29 mouse cellular contexts compared by ENCODE assay signal in genomic region chr12:81097267-81097666, GRCm38 (mm10).
DNase-seq lines count a peak whose midpoint lies in the region; ATAC-seq and TF ChIP-seq lines count a peak whose summit lies in the region.
"Had no signal": no experiment of that assay in that cellular context is flagged by ENCODE, and none has a peak within 500 bp of the region (broad histone marks: within the 10 kb centered on the region; RNA-seq: fewer than 3 reads in every experiment).

No protein-coding gene starts in this region.

- WGBS in forebrain, embryonic 12.5 days: 70% methylated on average over 7 of the region's 7 CpGs
- WGBS in forebrain, embryonic 14.5 days: 79% methylated on average over 7 of the region's 7 CpGs
- WGBS in hindbrain, embryonic 16.5 days: 58% methylated on average over 7 of the region's 7 CpGs
- WGBS in hindbrain, embryonic 12.5 days: 69% methylated on average over 7 of the region's 7 CpGs
- WGBS in neural tube, embryonic 15.5 days: 63% methylated on average over 7 of the region's 7 CpGs
- WGBS in midbrain, embryonic 14.5 days: 71% methylated on average over 7 of the region's 7 CpGs

- no peaks in the 10 kb centered on the region for H3K9me3 ChIP-seq in forebrain, embryonic 12.5 days
- H3K9me3 ChIP-seq in forebrain, embryonic 14.5 days (replicated peaks; ENCODE audit: control insufficient read depth, low read length): no peaks in the 10 kb centered on the region
- H3K9me3 ChIP-seq in hindbrain, embryonic 16.5 days (ENCODE audit: control insufficient read depth, low read length): no peaks in the 10 kb centered on the region
- no peaks in the 10 kb centered on the region for H3K9me3 ChIP-seq in hindbrain, embryonic 12.5 days (replicated peaks)
- H3K9me3 ChIP-seq in neural tube, embryonic 15.5 days (replicated peaks): no peaks in the 10 kb centered on the region
- no peaks in the 10 kb centered on the region for H3K9me3 ChIP-seq in midbrain, embryonic 14.5 days (ENCODE audit: control insufficient read depth, low read length)
- H3K9me3 ChIP-seq: embryonic facial prominence, embryonic 10.5 days; embryonic facial prominence, embryonic 13.5 days; forebrain, embryonic 13.5 days; heart, embryonic 12.5 days; heart, embryonic 15.5 days had no signal

- H3K27me3 ChIP-seq in forebrain, embryonic 12.5 days: no peaks in the 10 kb centered on the region
- no peaks in the 10 kb centered on the region for H3K27me3 ChIP-seq in forebrain, embryonic 14.5 days (replicated peaks; ENCODE audit: control insufficient read depth, insufficient read depth, low read length)
- no peaks in the 10 kb centered on the region for H3K27me3 ChIP-seq in hindbrain, embryonic 16.5 days (replicated peaks; ENCODE audit: control insufficient read depth, insufficient read depth, low read length)
- H3K27me3 ChIP-seq in hindbrain, embryonic 12.5 days: no peaks in the 10 kb centered on the region
- no peaks in the 10 kb centered on the region for H3K27me3 ChIP-seq in neural tube, embryonic 15.5 days (replicated peaks)
- no peaks in the 10 kb centered on the region for H3K27me3 ChIP-seq in midbrain, embryonic 14.5 days (ENCODE audit: control insufficient read depth, insufficient read depth, low read length)
- H3K27me3 ChIP-seq: embryonic facial prominence, embryonic 13.5 days; forebrain, embryonic 13.5 days; heart, embryonic 12.5 days; heart, embryonic 15.5 days had no signal

- DNase-seq in forebrain, embryonic 14.5 days (ENCODE audit: low spot score): no peak
- DNase-seq in neural tube, embryonic 10.5 days (ENCODE audit: extremely low spot score, low spot score): peak; percentile 17
- no peak for DNase-seq in midbrain, embryonic 14.5 days
- no peak for DNase-seq in layer of hippocampus, adult 2 months (ENCODE audit: low spot score in 2 of 2)
- DNase-seq: adrenal gland, adult 8-10 months; adrenal gland, postnatal 25 days; cerebellum, adult 11-12 months; cerebellum, adult 8-10 months; cerebellum, postnatal 10 days; cerebellum, postnatal 36 days; embryo, embryonic 11 days; forebrain, postnatal 0 days; gastrocnemius, adult 2 months; gastrocnemius, postnatal 14 days; heart, adult 18-20 months; heart, postnatal 10 days; heart, postnatal 36 days had no signal

- H3K36me3 ChIP-seq in forebrain, embryonic 12.5 days (replicated peaks): no peaks in the 10 kb centered on the region
- H3K36me3 ChIP-seq in forebrain, embryonic 14.5 days (ENCODE audit: control insufficient read depth, insufficient read depth, low read length): no peaks in the 10 kb centered on the region
- no peaks in the 10 kb centered on the region for H3K36me3 ChIP-seq in hindbrain, embryonic 16.5 days (ENCODE audit: control insufficient read depth, insufficient read depth, low read length)
- no peaks in the 10 kb centered on the region for H3K36me3 ChIP-seq in hindbrain, embryonic 12.5 days
- no peaks in the 10 kb centered on the region for H3K36me3 ChIP-seq in neural tube, embryonic 15.5 days
- H3K36me3 ChIP-seq in midbrain, embryonic 14.5 days (ENCODE audit: control insufficient read depth, insufficient read depth, low read length): no peaks in the 10 kb centered on the region
- H3K36me3 ChIP-seq: embryonic facial prominence, embryonic 10.5 days; embryonic facial prominence, embryonic 13.5 days; heart, embryonic 12.5 days; heart, embryonic 15.5 days had no signal

- no peak overlapping the region for H3K27ac ChIP-seq in forebrain, embryonic 12.5 days
- H3K27ac ChIP-seq in forebrain, embryonic 14.5 days (ENCODE audit: low read depth, low read length): no peak overlapping the region
- H3K27ac ChIP-seq in hindbrain, embryonic 16.5 days (ENCODE audit: low read depth, low read length): no peak overlapping the region
- H3K27ac ChIP-seq in hindbrain, embryonic 12.5 days: no peak overlapping the region
- H3K27ac ChIP-seq in neural tube, embryonic 15.5 days (replicated peaks): no peak overlapping the region
- 0 out of 2 replicates have a peak overlapping the region, but pooled peaks have one; percentile 20 for H3K27ac ChIP-seq in midbrain, embryonic 14.5 days (replicated peaks; ENCODE audit: low read depth, low read length)
- H3K27ac ChIP-seq in layer of hippocampus, adult 2 months: no peak overlapping the region
- H3K27ac ChIP-seq: embryonic facial prominence, embryonic 10.5 days; embryonic facial prominence, embryonic 13.5 days; forebrain, embryonic 13.5 days; gastrocnemius, adult 2 months; heart, embryonic 15.5 days; hindbrain, embryonic 14.5 days had no signal

- no peak overlapping the region for H3K4me2 ChIP-seq in forebrain, embryonic 12.5 days
- H3K4me2 ChIP-seq in forebrain, embryonic 14.5 days (ENCODE audit: low read length): no peak overlapping the region
- H3K4me2 ChIP-seq in hindbrain, embryonic 16.5 days (ENCODE audit: low read length): no peak overlapping the region
- no peak overlapping the region for H3K4me2 ChIP-seq in hindbrain, embryonic 12.5 days (replicated peaks)
- H3K4me2 ChIP-seq in neural tube, embryonic 15.5 days: no peak overlapping the region
- H3K4me2 ChIP-seq in midbrain, embryonic 14.5 days (ENCODE audit: low read length): no peak overlapping the region
- H3K4me2 ChIP-seq: embryonic facial prominence, embryonic 13.5 days; forebrain, embryonic 13.5 days; heart, embryonic 12.5 days; heart, embryonic 15.5 days; hindbrain, embryonic 14.5 days had no signal

- no peak overlapping the region for H3K9ac ChIP-seq in forebrain, embryonic 12.5 days
- H3K9ac ChIP-seq in forebrain, embryonic 14.5 days (ENCODE audit: low read length): no peak overlapping the region
- H3K9ac ChIP-seq in hindbrain, embryonic 16.5 days (ENCODE audit: low read depth, low read length): no peak overlapping the region
- H3K9ac ChIP-seq in hindbrain, embryonic 12.5 days: no peak overlapping the region
- no peak overlapping the region for H3K9ac ChIP-seq in neural tube, embryonic 15.5 days (replicated peaks)
- no peak overlapping the region for H3K9ac ChIP-seq in midbrain, embryonic 14.5 days (replicated peaks; ENCODE audit: low read length)
- H3K9ac ChIP-seq: embryonic facial prominence, embryonic 13.5 days; forebrain, embryonic 13.5 days; forebrain, postnatal 0 days; heart, embryonic 12.5 days; heart, embryonic 15.5 days; hindbrain, embryonic 14.5 days had no signal

- no peak overlapping the region for H3K4me3 ChIP-seq in forebrain, embryonic 12.5 days (replicated peaks)
- H3K4me3 ChIP-seq in forebrain, embryonic 14.5 days (ENCODE audit: low read depth, low read length): no peak overlapping the region
- no peak overlapping the region for H3K4me3 ChIP-seq in hindbrain, embryonic 16.5 days (ENCODE audit: low read length)
- H3K4me3 ChIP-seq in hindbrain, embryonic 12.5 days: no peak overlapping the region
- H3K4me3 ChIP-seq in neural tube, embryonic 15.5 days (replicated peaks): no peak overlapping the region
- H3K4me3 ChIP-seq in midbrain, embryonic 14.5 days (replicated peaks; ENCODE audit: low read depth, low read length): no peak overlapping the region
- no peak overlapping the region for H3K4me3 ChIP-seq in layer of hippocampus, adult 2 months
- H3K4me3 ChIP-seq: embryonic facial prominence, embryonic 10.5 days; embryonic facial prominence, embryonic 13.5 days; erythroblast, embryonic 14.5 days; forebrain, embryonic 13.5 days; gastrocnemius, adult 2 months; heart, embryonic 12.5 days; heart, embryonic 15.5 days had no signal

- ATAC-seq in forebrain, embryonic 12.5 days (ENCODE audit: low FRiP score): 0 out of 2 replicates have a peak, but pooled peaks have one; percentile 46
- ATAC-seq in forebrain, embryonic 14.5 days: no peak
- ATAC-seq in hindbrain, embryonic 16.5 days: peak; percentile 52; the same call in 1 of the 2 replicates
- ATAC-seq in hindbrain, embryonic 12.5 days (ENCODE audit: low FRiP score): no peak
- ATAC-seq in neural tube, embryonic 15.5 days (ENCODE audit: low FRiP score): no peak
- no peak for ATAC-seq in midbrain, embryonic 14.5 days (ENCODE audit: low FRiP score, low TSS enrichment)
- ATAC-seq: activated CD4-positive, CD25-positive, alpha-beta regulatory T cell, adult 4 months; forebrain, embryonic 13.5 days; forebrain, postnatal 0 days had no signal

- peaks cover 4% of the 10 kb centered on the region; the same call in 1 of the 2 replicates for H3K4me1 ChIP-seq in forebrain, embryonic 12.5 days
- H3K4me1 ChIP-seq in forebrain, embryonic 14.5 days (ENCODE audit: control insufficient read depth, insufficient read depth, low read length): no peaks in the 10 kb centered on the region
- H3K4me1 ChIP-seq in hindbrain, embryonic 16.5 days (ENCODE audit: control insufficient read depth, insufficient read depth, low read depth, low read length): peaks cover 3% of the 10 kb centered on the region; the same call in 1 of the 2 replicates
- H3K4me1 ChIP-seq in hindbrain, embryonic 12.5 days: peaks cover 15% of the 10 kb centered on the region
- 0 out of 2 replicates have a peak, but pooled peaks cover 3% of the 10 kb centered on the region for H3K4me1 ChIP-seq in neural tube, embryonic 15.5 days
- peaks cover 4% of the 10 kb centered on the region; the same call in 1 of the 2 replicates for H3K4me1 ChIP-seq in midbrain, embryonic 14.5 days (ENCODE audit: control insufficient read depth, insufficient read depth, low read length)
- H3K4me1 ChIP-seq: heart, embryonic 15.5 days had no signal

- no peak for TF ChIP-seq CTCF in layer of hippocampus, adult 2 months (conservative IDR thresholded peaks at IDR 0.05)

Comparison
In these comparisons a context has a peak if more than half of its experiments do, and no peak if none do; other contexts are left out.
1. ATAC-seq: peak in forebrain, embryonic 12.5 days (single experiment) and hindbrain, embryonic 16.5 days (single experiment); none in forebrain, embryonic 14.5 days (single experiment), hindbrain, embryonic 12.5 days (single experiment), neural tube, embryonic 15.5 days (single experiment) and midbrain, embryonic 14.5 days (single experiment).